Comparison of ENCODE assay signal across 17 mouse cellular contexts in the genomic region with DNA sequence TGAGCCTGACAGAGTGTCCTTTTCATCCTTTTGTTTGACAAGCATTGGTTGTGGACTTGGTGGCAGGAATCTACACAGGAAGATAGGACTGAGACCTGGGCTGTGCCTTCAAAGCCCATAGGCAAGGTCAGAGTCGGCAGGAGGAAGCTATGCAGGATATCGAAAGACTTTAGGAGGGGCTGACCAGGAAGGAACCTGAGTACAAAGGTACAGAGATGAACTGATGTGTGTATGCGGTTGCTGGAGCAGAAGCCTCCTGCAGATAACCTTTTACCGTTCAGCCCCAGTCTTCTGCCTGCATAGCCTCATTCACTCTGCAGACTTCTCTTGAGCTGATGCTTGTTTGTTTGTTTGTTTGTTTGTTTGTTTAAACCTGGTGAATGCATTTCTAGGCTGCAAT. TPM values are rescaled to one million over a fixed set of nuclear protein-coding genes. Genes with fewer than 3 reads are reported as not detected.
A peak's percentile ranks its signal among the peaks of the same experiment; 100 is the strongest.
DNase-seq lines count a peak whose midpoint lies in the region; ATAC-seq and TF ChIP-seq lines count a peak whose summit lies in the region.
"Had no signal": no experiment of that assay in that cellular context is flagged by ENCODE, and none has a peak within 500 bp of the region (broad histone marks: within the 10 kb centered on the region; RNA-seq: fewer than 3 reads in every experiment).

No protein-coding gene starts in this region.

- DNase-seq in heart, postnatal 25 days (ENCODE audit: low spot score), result no peak
- DNase-seq in liver, embryonic 11.5 days (ENCODE audit: low spot score), result no peak
- DNase-seq in liver, result no peak
- DNase-seq in intestine, embryonic 14.5 days (ENCODE audit: low spot score), result no peak
- DNase-seq: cerebellum, adult 9-11 months; gastrocnemius, postnatal 14 days; heart, postnatal 36 days; kidney, postnatal 10 days; right cerebral cortex, postnatal 4 days had no signal

- peaks cover 20% of the 10 kb centered on the region for H3K36me3 ChIP-seq in heart, embryonic 12.5 days
- H3K36me3 ChIP-seq in liver, embryonic 11.5 days (ENCODE audit: control insufficient read depth, insufficient read depth, low read length), result peaks cover 15% of the 10 kb centered on the region
- peaks cover 29% of the 10 kb centered on the region for H3K36me3 ChIP-seq in intestine, embryonic 14.5 days (ENCODE audit: control insufficient read depth, insufficient read depth, low read length)
- H3K36me3 ChIP-seq in small intestine, adult 2 months (ENCODE audit: control insufficient read depth, insufficient read depth, low read length), result peaks cover 16% of the 10 kb centered on the region
- peaks cover 4% of the 10 kb centered on the region; the same call in 1 of the 2 replicates for H3K36me3 ChIP-seq in forebrain, embryonic 16.5 days (ENCODE audit: control insufficient read depth, insufficient read depth)

- no peak for ATAC-seq in heart, embryonic 12.5 days (ENCODE audit: insufficient number of reproducible peaks, low FRiP score)
- no peak for ATAC-seq in liver, embryonic 11.5 days (replicated peaks; ENCODE audit: low FRiP score)
- ATAC-seq in intestine, embryonic 14.5 days (replicated peaks; ENCODE audit: low FRiP score, low TSS enrichment, low read depth), result no peak
- ATAC-seq in forebrain, embryonic 16.5 days, result no peak
- ATAC-seq in activated CD4-positive, CD25-positive, alpha-beta regulatory T cell, adult 4 months, result no peak
- ATAC-seq: forebrain, embryonic 13.5 days; Patski had no signal

- no peak overlapping the region for H3K4me3 ChIP-seq in heart, embryonic 12.5 days
- peak overlapping the region; percentile 18; the same call in 1 of the 2 replicates for H3K4me3 ChIP-seq in liver, embryonic 11.5 days (ENCODE audit: low read depth, low read length)
- H3K4me3 ChIP-seq in intestine, embryonic 14.5 days (ENCODE audit: low read depth, low read length), result no peak overlapping the region
- H3K4me3 ChIP-seq in small intestine, adult 2 months (ENCODE audit: low read depth, low read length), result no peak overlapping the region
- H3K4me3 ChIP-seq in forebrain, embryonic 16.5 days (replicated peaks; ENCODE audit: low read length), result no peak overlapping the region
- H3K4me3 ChIP-seq: embryonic facial prominence, embryonic 13.5 days; forebrain, embryonic 13.5 days; limb, embryonic 13.5 days had no signal

- WGBS in heart, embryonic 12.5 days, result 55% methylated on average over 4 of the region's 4 CpGs
- WGBS in liver, embryonic 11.5 days, result 49% methylated on average over 4 of the region's 4 CpGs
- WGBS in intestine, embryonic 14.5 days, result 57% methylated on average over 4 of the region's 4 CpGs
- 23% methylated on average over 4 of the region's 4 CpGs for WGBS in small intestine, adult 2 months
- 94% methylated on average over 4 of the region's 4 CpGs for WGBS in forebrain, embryonic 16.5 days

- no peaks in the 10 kb centered on the region for H3K27me3 ChIP-seq in heart, embryonic 12.5 days (replicated peaks)
- H3K27me3 ChIP-seq in liver, embryonic 11.5 days (replicated peaks; ENCODE audit: control insufficient read depth, insufficient read depth, low read length), result no peaks in the 10 kb centered on the region
- H3K27me3 ChIP-seq in intestine, embryonic 14.5 days (replicated peaks; ENCODE audit: control insufficient read depth, insufficient read depth, low read length), result no peaks in the 10 kb centered on the region
- H3K27me3 ChIP-seq in small intestine, adult 2 months (ENCODE audit: control insufficient read depth, insufficient read depth, low read length), result no peaks in the 10 kb centered on the region
- no peaks in the 10 kb centered on the region for H3K27me3 ChIP-seq in forebrain, embryonic 16.5 days (replicated peaks; ENCODE audit: control insufficient read depth, insufficient read depth, low read length)
- H3K27me3 ChIP-seq: embryonic facial prominence, embryonic 13.5 days; forebrain, embryonic 13.5 days; limb, embryonic 13.5 days; Patski had no signal

- intact Hi-C loops in heart, postnatal 25 days (cut with DNase I), result loop anchor here (5.0 kb wide), 1 partner anchor 203 kb away; a partner anchor contains a TSS

- H3K27ac ChIP-seq in heart, embryonic 12.5 days (ENCODE audit: poor library complexity, severe bottlenecking), result peak overlapping the region; percentile 43; the same call in 1 of the 2 replicates
- peak overlapping the region; percentile 90 for H3K27ac ChIP-seq in liver, embryonic 11.5 days (ENCODE audit: low read depth, low read length)
- peak overlapping the region; percentile 82 for H3K27ac ChIP-seq in intestine, embryonic 14.5 days (ENCODE audit: low read depth)
- peak overlapping the region; percentile 98 for H3K27ac ChIP-seq in small intestine, adult 2 months (ENCODE audit: insufficient read depth, low read depth, low read length)
- H3K27ac ChIP-seq in forebrain, embryonic 16.5 days (ENCODE audit: low read length), result no peak overlapping the region
- H3K27ac ChIP-seq: embryonic facial prominence, embryonic 13.5 days; forebrain, embryonic 13.5 days; limb, embryonic 13.5 days had no signal

- H3K9me3 ChIP-seq in heart, embryonic 12.5 days (replicated peaks), result no peaks in the 10 kb centered on the region
- no peaks in the 10 kb centered on the region for H3K9me3 ChIP-seq in liver, embryonic 11.5 days (ENCODE audit: control insufficient read depth, low read length)
- no peaks in the 10 kb centered on the region for H3K9me3 ChIP-seq in intestine, embryonic 14.5 days (ENCODE audit: control insufficient read depth, low read length)
- H3K9me3 ChIP-seq in forebrain, embryonic 16.5 days (ENCODE audit: control insufficient read depth, low read length), result no peaks in the 10 kb centered on the region
- H3K9me3 ChIP-seq: embryonic facial prominence, embryonic 13.5 days; forebrain, embryonic 13.5 days; limb, embryonic 13.5 days had no signal

- H3K4me1 ChIP-seq in heart, embryonic 12.5 days (replicated peaks), result peaks cover 70% of the 10 kb centered on the region
- H3K4me1 ChIP-seq in liver, embryonic 11.5 days (replicated peaks; ENCODE audit: control insufficient read depth, insufficient read depth, low read length), result peaks cover 64% of the 10 kb centered on the region
- peaks cover 32% of the 10 kb centered on the region for H3K4me1 ChIP-seq in intestine, embryonic 14.5 days (replicated peaks; ENCODE audit: control insufficient read depth, insufficient read depth, low read length)
- peaks cover 20% of the 10 kb centered on the region for H3K4me1 ChIP-seq in small intestine, adult 2 months (ENCODE audit: control insufficient read depth, insufficient read depth, insufficient read length, low read length)
- peaks cover 14% of the 10 kb centered on the region for H3K4me1 ChIP-seq in forebrain, embryonic 16.5 days (replicated peaks; ENCODE audit: control insufficient read depth, insufficient read depth, low read length)

- TF ChIP-seq POLR2A in small intestine, adult 2 months (IDR thresholded peaks at IDR 0.05; ENCODE audit: low read depth, low read length), result no peak

- no peak overlapping the region for H3K9ac ChIP-seq in heart, embryonic 12.5 days
- H3K9ac ChIP-seq in liver, embryonic 11.5 days (ENCODE audit: low read depth, low read length), result peak overlapping the region; percentile 50
- H3K9ac ChIP-seq in intestine, embryonic 14.5 days (ENCODE audit: low read length), result no peak overlapping the region
- no peak overlapping the region for H3K9ac ChIP-seq in forebrain, embryonic 16.5 days (replicated peaks; ENCODE audit: low read depth, low read length)
- H3K9ac ChIP-seq: embryonic facial prominence, embryonic 13.5 days; forebrain, embryonic 13.5 days; limb, embryonic 13.5 days had no signal

- no peak overlapping the region for H3K4me2 ChIP-seq in heart, embryonic 12.5 days
- peak overlapping the region; percentile 54 for H3K4me2 ChIP-seq in liver, embryonic 11.5 days
- H3K4me2 ChIP-seq in intestine, embryonic 14.5 days (ENCODE audit: low read length), result peak overlapping the region; percentile 18; the same call in 1 of the 2 replicates
- no peak overlapping the region for H3K4me2 ChIP-seq in forebrain, embryonic 16.5 days (ENCODE audit: low read length)
- H3K4me2 ChIP-seq: embryonic facial prominence, embryonic 13.5 days; forebrain, embryonic 13.5 days; limb, embryonic 13.5 days had no signal

- no peak for TF ChIP-seq CTCF in small intestine, adult 2 months (IDR thresholded peaks at IDR 0.05; ENCODE audit: extremely low read depth, insufficient read length, insufficient replicate concordance, low read depth, low read length)

RNA-seq across cellular contexts. Expression of a gene that starts 2.0 kb away (rescaled TPM):
- polyA plus RNA-seq in heart, embryonic 12.5 days (2016; fragmentation: Nextera tagmentation; extraction: Ambion mirVana), result 27.0 and 27.7 TPM in 2 replicates
- under 1 TPM; 0.28 to 0.52 TPM for total RNA-seq in heart, postnatal 25 days (2021)
- 96.3 and 114 TPM in 2 replicates for polyA plus RNA-seq in liver, embryonic 11.5 days (2014; fragmentation: Nextera tagmentation; extraction: Ambion mirVana)
- 32.5 and 32.9 TPM in 2 replicates for polyA plus RNA-seq in intestine, embryonic 14.5 days (2014; fragmentation: Nextera tagmentation; extraction: Ambion mirVana)
- 0.37 and 0.65 TPM in 2 replicates for polyA plus RNA-seq in small intestine, adult 2 months (2012; rRNA removed)
- 10.3 and 10.9 TPM in 2 replicates for polyA plus RNA-seq in forebrain, embryonic 16.5 days (2015; fragmentation: Nextera tagmentation; extraction: Ambion mirVana)
- polyA plus RNA-seq in activated CD4-positive, CD25-positive, alpha-beta regulatory T cell, adult 4 months (2017; shearing (Covaris generic)), result 10 to 100 TPM; 10.1 to 17.7 TPM

RNA-seq across cellular contexts. Expression of a gene that starts 22.0 kb away (rescaled TPM):
- polyA plus RNA-seq in heart, embryonic 12.5 days (2016; fragmentation: Nextera tagmentation; extraction: Ambion mirVana), result 33.8 and 35.1 TPM in 2 replicates
- total RNA-seq in heart, postnatal 25 days (2021), result 10 to 100 TPM; 11.8 TPM
- polyA plus RNA-seq in liver, embryonic 11.5 days (2014; fragmentation: Nextera tagmentation; extraction: Ambion mirVana), result 18.6 and 20.1 TPM in 2 replicates
- polyA plus RNA-seq in intestine, embryonic 14.5 days (2014; fragmentation: Nextera tagmentation; extraction: Ambion mirVana), result 42.4 and 43.6 TPM in 2 replicates
- 25.3 and 56.3 TPM in 2 replicates for polyA plus RNA-seq in small intestine, adult 2 months (2012; rRNA removed)
- polyA plus RNA-seq in forebrain, embryonic 16.5 days (2015; fragmentation: Nextera tagmentation; extraction: Ambion mirVana), result 9.5 and 10.6 TPM in 2 replicates
- 10 to 100 TPM in 1 of 2 experiments, 1 to 10 TPM in 1; 9.0 to 13.7 TPM for polyA plus RNA-seq in activated CD4-positive, CD25-positive, alpha-beta regulatory T cell, adult 4 months (2017; shearing (Covaris generic))

RNA-seq across cellular contexts. Expression of a gene that starts 42.1 kb away (rescaled TPM):
- 3.0 and 3.3 TPM in 2 replicates for polyA plus RNA-seq in heart, embryonic 12.5 days (2016; fragmentation: Nextera tagmentation; extraction: Ambion mirVana)
- total RNA-seq in heart, postnatal 25 days (2021), result 10 to 100 TPM in 1 of 2 experiments, 1 to 10 TPM in 1; 7.8 to 11.2 TPM
- 3.8 and 4.7 TPM in 2 replicates for polyA plus RNA-seq in liver, embryonic 11.5 days (2014; fragmentation: Nextera tagmentation; extraction: Ambion mirVana)
- polyA plus RNA-seq in intestine, embryonic 14.5 days (2014; fragmentation: Nextera tagmentation; extraction: Ambion mirVana), result 5.1 and 5.3 TPM in 2 replicates
- 11.4 and 27.3 TPM in 2 replicates for polyA plus RNA-seq in small intestine, adult 2 months (2012; rRNA removed)
- 4.6 and 5.1 TPM in 2 replicates for polyA plus RNA-seq in forebrain, embryonic 16.5 days (2015; fragmentation: Nextera tagmentation; extraction: Ambion mirVana)
- polyA plus RNA-seq in activated CD4-positive, CD25-positive, alpha-beta regulatory T cell, adult 4 months (2017; shearing (Covaris generic)), result 10 to 100 TPM; 10.9 to 12.3 TPM

Comparison
In these comparisons a context has a peak if more than half of its experiments do, and no peak if none do; other contexts are left out.
1. H3K4me2 ChIP-seq: peak in liver, embryonic 11.5 days (single experiment) and intestine, embryonic 14.5 days (single experiment); none in heart, embryonic 12.5 days (single experiment) and forebrain, embryonic 16.5 days (single experiment).